Mouse (Mus musculus): ENCODE results near the gene Ube2e2. TPM values are rescaled to one million over a fixed set of nuclear protein-coding genes. Genes with fewer than 3 reads are reported as not detected.

Gene Ube2e2
- polyA plus RNA-seq, 1 experiment from 2014 or later = 74.9 TPM

- no peaks in the 10 kb centered on the region for H3K36me3 ChIP-seq
- H3K9me3 ChIP-seq = no peaks in the 10 kb centered on the region
- ATAC-seq (ENCODE audit: low FRiP score, low read depth) = no peak
- 65% methylated on average over 2 of the region's 2 CpGs for WGBS
- no peaks in the 10 kb centered on the region for H3K4me1 ChIP-seq
- H3K9ac ChIP-seq = no peak overlapping the region
- no peak overlapping the region for H3K4me2 ChIP-seq (replicated peaks)
- no peak overlapping the region for H3K4me3 ChIP-seq
- no peaks in the 10 kb centered on the region for H3K27me3 ChIP-seq (replicated peaks)
- H3K27ac ChIP-seq = no peak overlapping the region
Observed at GRCm38 (mm10) chr14:18530899-18531298, 363.2 kb downstream of the Ube2e2 start.

DNA sequence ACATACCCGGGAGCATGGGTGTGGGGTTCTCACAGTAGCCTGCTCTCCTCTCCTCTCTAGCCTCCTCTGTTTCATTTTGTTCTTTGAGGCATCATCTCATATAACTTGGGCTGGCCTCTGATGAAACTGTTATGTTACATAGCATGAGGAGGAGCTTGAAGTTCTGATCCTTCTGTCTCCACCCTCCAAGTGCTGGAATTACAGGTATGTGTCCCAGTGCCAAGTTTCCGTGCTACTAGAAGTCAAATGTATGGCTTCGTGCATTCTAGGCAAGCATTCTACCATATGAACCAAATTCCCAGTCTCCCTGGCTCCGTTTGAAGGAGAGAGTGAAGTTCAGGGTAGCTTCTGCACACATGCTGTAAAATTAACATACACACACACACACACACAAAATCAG is 363.6 kb downstream of the Ube2e2 start:
- no peak for ATAC-seq (ENCODE audit: low FRiP score, low read depth)
- no peak overlapping the region for H3K9ac ChIP-seq
- 86% methylated on average over 4 of the region's 4 CpGs for WGBS
- H3K4me2 ChIP-seq (replicated peaks) = no peak overlapping the region
- no peaks in the 10 kb centered on the region for H3K4me1 ChIP-seq
- no peaks in the 10 kb centered on the region for H3K9me3 ChIP-seq
- no peaks in the 10 kb centered on the region for H3K36me3 ChIP-seq
- H3K4me3 ChIP-seq = no peak overlapping the region
- no peak overlapping the region for H3K27ac ChIP-seq
- no peaks in the 10 kb centered on the region for H3K27me3 ChIP-seq (replicated peaks)
